Mouse (Mus musculus) small intestine, adult 2 months (tissue): ENCODE data around the gene Rab11b. TPM values are rescaled to one million over a fixed set of nuclear protein-coding genes. Genes with fewer than 3 reads are reported as not detected.

Source experiments
- H3K27ac ChIP-seq: fragments of 200-500 bp; 2 replicates; pipeline ENCODE4 v1.5.1; 2012; ENCODE audit warnings: low read depth, low read length, control low read depth, inconsistent platforms; ENCODE audit not compliant: insufficient read depth
- H3K27me3 ChIP-seq: fragments of 200-500 bp; 2 replicates; pipeline ENCODE4 v1.6.1; 2012; ENCODE audit warnings: mild to moderate bottlenecking, moderate library complexity, low read length, inconsistent platforms; ENCODE audit not compliant: control insufficient read depth, insufficient read depth
- H3K36me3 ChIP-seq: fragments of 200-500 bp; 2 replicates; pipeline ENCODE4 v1.6.1; 2012; ENCODE audit warnings: mild to moderate bottlenecking, low read length, control low read depth, inconsistent platforms; ENCODE audit not compliant: control insufficient read depth, insufficient read depth
- H3K4me1 ChIP-seq: fragments of 200-500 bp; 2 replicates; pipeline ENCODE4 v1.6.1; 2012; ENCODE audit warnings: low read length, inconsistent platforms, mixed read lengths; ENCODE audit not compliant: control insufficient read depth, insufficient read depth, insufficient read length
- H3K4me3 ChIP-seq: fragments of 200-500 bp; 2 replicates; pipeline ENCODE4 v1.5.1; 2012; ENCODE audit warnings: low read depth, mild to moderate bottlenecking, control low read depth, inconsistent platforms, low read length, moderate library complexity
- CTCF ChIP-seq: fragments of 200-500 bp; IDR thresholded peaks from 2 replicates; pipeline ENCODE4 v1.5.1; 2012; ENCODE audit warnings: low read depth, mild to moderate bottlenecking, control low read depth, inconsistent platforms, low read length, moderate library complexity, mixed read lengths; ENCODE audit not compliant: insufficient replicate concordance, insufficient read length; ENCODE audit errors: extremely low read depth
- POLR2A ChIP-seq: fragments of 200-500 bp; IDR thresholded peaks from 2 replicates; pipeline ENCODE4 v1.6.1; 2012; ENCODE audit warnings: low read depth, mild to moderate bottlenecking, control low read depth, inconsistent platforms, low read length, moderate library complexity
- WGBS: fragments of 180-500 bp; shearing (Covaris S2); methylation state at CpG from one replicate; pipeline ENCODE4 v1.1.7; 2018; 5-methylcytosine and 5-hydroxymethylcytosine counted together
- polyA plus RNA-seq: library from polyadenylated mRNA; depleted of rRNA; stranded (reverse); fragments of >200 nt; gene quantifications from 2 replicates; pipeline ENCODE4 v1.2.3, GENCODE M21; 2012; rRNA removed

Rab11b gene
- polyA plus RNA-seq = 171 and 431 TPM in 2 replicates

- peak within 1 kb of the TSS; percentile 100 for H3K27ac ChIP-seq
- no peaks in the 10 kb centered on the region for H3K27me3 ChIP-seq
- 2% methylated on average over 35 of the region's 35 CpGs for WGBS
- peak within 1 kb of the TSS; percentile 96 for H3K4me3 ChIP-seq
- H3K36me3 ChIP-seq = 0 out of 2 replicates have a peak, but pooled peaks cover 2% of the 10 kb centered on the region
- peaks cover 30% of the 10 kb centered on the region for H3K4me1 ChIP-seq
- peak; percentile 64 for TF ChIP-seq POLR2A
- no peak for TF ChIP-seq CTCF
Observed at GRCm38 (mm10) chr17:33760255-33761165, at the start of gene Rab11b. TSS of gene Rab11b (minus strand) at chr17:33760530.

- no peaks in the 10 kb centered on the region for H3K4me1 ChIP-seq
- TF ChIP-seq CTCF (no peak), POLR2A (no peak)
- H3K4me3 ChIP-seq = no peak overlapping the region
- no peak overlapping the region for H3K27ac ChIP-seq
- no peaks in the 10 kb centered on the region for H3K27me3 ChIP-seq
- H3K36me3 ChIP-seq = no peaks in the 10 kb centered on the region
- 33% methylated on average over 10 of the region's 10 CpGs for WGBS
Observed at GRCm38 (mm10) chr17:33808192-33808591, 47.9 kb upstream of the Rab11b start.

GRCm38 (mm10) chr17:33807181-33807888, 47.0 kb upstream of the Rab11b start:
- Histone ChIP-seq H3K27ac (no peak overlapping the region), H3K36me3 (no peaks in the 10 kb centered on the region), H3K4me1 (no peaks in the 10 kb centered on the region), H3K4me3 (no peak overlapping the region), H3K27me3 (no peaks in the 10 kb centered on the region)
- TF ChIP-seq POLR2A = no peak
- TF ChIP-seq CTCF = no peak
- WGBS = 65% methylated on average over 8 of the region's 9 CpGs

GRCm38 (mm10) chr17:33804745-33805144, 44.4 kb upstream of the Rab11b start:
- WGBS = 38% methylated on average over 1 of the region's 1 CpGs
- Histone ChIP-seq H3K4me3 (no peak overlapping the region), H3K27me3 (no peaks in the 10 kb centered on the region), H3K36me3 (no peaks in the 10 kb centered on the region), H3K27ac (no peak overlapping the region), H3K4me1 (no peaks in the 10 kb centered on the region)
- TF ChIP-seq POLR2A = no peak

GRCm38 (mm10) chr17:33804205-33804604, 43.9 kb upstream of the Rab11b start:
- 46% methylated on average over 4 of the region's 4 CpGs for WGBS
- no peaks in the 10 kb centered on the region for H3K27me3 ChIP-seq
- no peak for TF ChIP-seq CTCF
- no peak for TF ChIP-seq POLR2A
- H3K36me3 ChIP-seq = no peaks in the 10 kb centered on the region
- H3K4me3 ChIP-seq = no peak overlapping the region
- H3K4me1 ChIP-seq = no peaks in the 10 kb centered on the region
- no peak overlapping the region for H3K27ac ChIP-seq

GRCm38 (mm10) chr17:33802221-33802620, 41.9 kb upstream of the Rab11b start:
- H3K4me3 ChIP-seq = no peak overlapping the region
- peak; percentile 60; the same call in 1 of the 2 replicates for TF ChIP-seq CTCF
- no peak for TF ChIP-seq POLR2A
- H3K4me1 ChIP-seq = no peaks in the 10 kb centered on the region
- H3K27me3 ChIP-seq = no peaks in the 10 kb centered on the region
- H3K27ac ChIP-seq = no peak overlapping the region
- H3K36me3 ChIP-seq = no peaks in the 10 kb centered on the region
- 2% methylated on average over 2 of the region's 2 CpGs for WGBS

GRCm38 (mm10) chr17:33799277-33799676, 38.9 kb upstream of the Rab11b start:
- H3K4me1 ChIP-seq = no peaks in the 10 kb centered on the region
- TF ChIP-seq POLR2A (no peak), CTCF (no peak)
- WGBS = 37% methylated on average over 1 of the region's 1 CpGs

More at GRCm38 (mm10) chr17:33799277-33799676, 38.9 kb upstream of the Rab11b start:
- no peak overlapping the region for H3K4me3 ChIP-seq
- H3K27ac ChIP-seq = no peak overlapping the region
- H3K36me3 ChIP-seq = no peaks in the 10 kb centered on the region
- no peaks in the 10 kb centered on the region; the same call in 1 of the 2 replicates for H3K27me3 ChIP-seq
